8 mouse cellular contexts compared by ENCODE assay signal in genomic region chr10:125969133-125969490, GRCm38 (mm10). TPM values are rescaled to one million over a fixed set of nuclear protein-coding genes. Genes with fewer than 3 reads are reported as not detected.
DNase-seq lines count a peak whose midpoint lies in the region; ATAC-seq and TF ChIP-seq lines count a peak whose summit lies in the region.

No protein-coding gene starts in this region.

- in situ Hi-C loops in ES-E14 (cut with MboI; ENCODE audit: low sequenced_read_pairs in 2 of 2, unreplicated experiment in 2 of 2) = no loop called here

- peaks cover 4 to 7% of the 10 kb centered on the region in 2 experiments; a peak in 3 of 4 replicates for H3K4me1 ChIP-seq in ES-E14 (ENCODE audit: control insufficient read depth in 2 of 2, insufficient read depth in 2 of 2, low read length in 2 of 2, poor library complexity in 1 of 2)
- H3K4me1 ChIP-seq in hindbrain, embryonic 11.5 days (replicated peaks; ENCODE audit: control insufficient read depth, insufficient read depth, low read length) = no peaks in the 10 kb centered on the region
- peaks cover 49% of the 10 kb centered on the region for H3K4me1 ChIP-seq in limb, embryonic 12.5 days (replicated peaks)

- 27% methylated on average over 10 of the region's 10 CpGs for WGBS in hindbrain, embryonic 11.5 days
- 5% methylated on average over 10 of the region's 10 CpGs for WGBS in limb, embryonic 12.5 days

- peak overlapping the region; percentile 90 for H3K4me2 ChIP-seq in hindbrain, embryonic 11.5 days (replicated peaks; ENCODE audit: low read depth, low read length)
- peak overlapping the region; percentile 68 for H3K4me2 ChIP-seq in limb, embryonic 12.5 days

- no peaks in the 10 kb centered on the region for H3K27me3 ChIP-seq in hindbrain, embryonic 11.5 days (ENCODE audit: control insufficient read depth, insufficient read depth, low read length)
- H3K27me3 ChIP-seq in limb, embryonic 12.5 days = no peaks in the 10 kb centered on the region

- DNase-seq in 3T3-L1 (ENCODE audit: low read depth, low spot score) (peak; percentile 65), ES-E14 (ENCODE audit: low read depth, low spot score) (no peak)
- peak; percentile 46 for DNase-seq in hindbrain, embryonic 11.5 days (ENCODE audit: low spot score)
- no peak for DNase-seq in adrenal gland, postnatal 10 days
- no peak for DNase-seq in retina, embryonic 14.5 days (ENCODE audit: low spot score)
- no peak for DNase-seq in urinary bladder, adult 18-20 months (ENCODE audit: low spot score in 2 of 2)
- no peak for DNase-seq in layer of hippocampus, adult 9-11 months

- H3K36me3 ChIP-seq in ES-E14 (ENCODE audit: control insufficient read depth, insufficient read depth, low read length, poor library complexity, severe bottlenecking) = peaks cover 4% of the 10 kb centered on the region; the same call in 1 of the 2 replicates
- H3K36me3 ChIP-seq in hindbrain, embryonic 11.5 days (ENCODE audit: control insufficient read depth, insufficient read depth, low read length) = no peaks in the 10 kb centered on the region
- peaks cover 14% of the 10 kb centered on the region for H3K36me3 ChIP-seq in limb, embryonic 12.5 days

- H3K9ac ChIP-seq in ES-E14 (ENCODE audit: insufficient read depth, low read depth, low read length, poor library complexity, severe bottlenecking) = no peak overlapping the region
- peak overlapping the region; percentile 4; the same call in 1 of the 2 replicates for H3K9ac ChIP-seq in hindbrain, embryonic 11.5 days (ENCODE audit: low read depth, low read length)
- peak overlapping the region; percentile 100 for H3K9ac ChIP-seq in limb, embryonic 12.5 days (replicated peaks)

- H3K9me3 ChIP-seq in ES-E14 (ENCODE audit: control insufficient read depth, insufficient read depth, low read depth, low read length) = no peaks in the 10 kb centered on the region
- no peaks in the 10 kb centered on the region for H3K9me3 ChIP-seq in hindbrain, embryonic 11.5 days (ENCODE audit: control insufficient read depth, low read length)
- H3K9me3 ChIP-seq in limb, embryonic 12.5 days = no peaks in the 10 kb centered on the region

- no peak overlapping the region for H3K4me3 ChIP-seq in ES-E14 (ENCODE audit: insufficient read depth in 1 of 2, low read depth in 1 of 2, low read length in 2 of 2, poor library complexity in 1 of 2, severe bottlenecking in 1 of 2)
- peak overlapping the region; percentile 86 for H3K4me3 ChIP-seq in hindbrain, embryonic 11.5 days (ENCODE audit: low read depth, low read length)
- H3K4me3 ChIP-seq in limb, embryonic 12.5 days (replicated peaks) = peak overlapping the region; percentile 99

- no peak for ATAC-seq in hindbrain, embryonic 11.5 days (ENCODE audit: low FRiP score)
- ATAC-seq in limb, embryonic 12.5 days (ENCODE audit: insufficient number of reproducible peaks, insufficient read depth, low FRiP score, low TSS enrichment, low read depth) = peak; percentile 44; the same call in 1 of the 2 replicates

- H3K27ac ChIP-seq in ES-E14 (ENCODE audit: insufficient read depth, low read depth, low read length, poor library complexity, severe bottlenecking) = no peak overlapping the region
- peak overlapping the region; percentile 47; the same call in 1 of the 2 replicates for H3K27ac ChIP-seq in hindbrain, embryonic 11.5 days (ENCODE audit: low read depth, low read length)
- peak overlapping the region; percentile 100 for H3K27ac ChIP-seq in limb, embryonic 12.5 days

TF ChIP-seq in ES-E14, 5 proteins besides CTCF, POLR2A, EP300 and RAD21:
- peak; percentile 56; the same call in 1 of the 2 replicates for TF ChIP-seq MAFK (IDR thresholded peaks at IDR 0.05; ENCODE audit: insufficient read depth, low read depth, low read length)
- no peak for TF ChIP-seq ZC3H11A (IDR thresholded peaks at IDR 0.05; ENCODE audit: borderline replicate concordance, low read depth, low read length)
- no peak for TF ChIP-seq HCFC1 (IDR thresholded peaks at IDR 0.05; ENCODE audit: borderline replicate concordance, insufficient read depth, low read length)
- TF ChIP-seq ZNF384 (IDR thresholded peaks at IDR 0.05; ENCODE audit: low read depth, low read length) = no peak
- no peak for TF ChIP-seq CHD2 (IDR thresholded peaks at IDR 0.05; ENCODE audit: low read depth, low read length)

RNA-seq across cellular contexts. Expression of gene Lrig3, which starts 3.1 kb away (rescaled TPM):
- 33.5 and 68.1 TPM in 2 replicates for total RNA-seq in ES-E14 (2012; rRNA removed)
- polyA plus RNA-seq in hindbrain, embryonic 11.5 days (2014; fragmentation: Nextera tagmentation; extraction: Ambion mirVana) = 14.1 and 18.8 TPM in 2 replicates
- polyA plus RNA-seq in limb, embryonic 12.5 days (2016; fragmentation: Nextera tagmentation; extraction: Ambion mirVana) = 84.4 and 85.6 TPM in 2 replicates
- total RNA-seq in adrenal gland, postnatal 10 days (2021) = 1 to 10 TPM; 6.6 to 8.1 TPM

Comparison
In these comparisons a context has a peak if more than half of its experiments do, and no peak if none do; other contexts are left out.
1. DNase-seq: peak in 3T3-L1 (single experiment) and hindbrain, embryonic 11.5 days (single experiment); none in ES-E14 (single experiment), adrenal gland, postnatal 10 days (single experiment), retina, embryonic 14.5 days (single experiment), urinary bladder, adult 18-20 months (0 of 2) and layer of hippocampus, adult 9-11 months (single experiment).
2. H3K4me3 ChIP-seq: peak in hindbrain, embryonic 11.5 days (single experiment) and limb, embryonic 12.5 days (single experiment); none in ES-E14 (0 of 2).